Mouse (Mus musculus) right cerebral cortex, adult 2 months (tissue): ENCODE measurements around the gene Mpl.

Source experiments
- DNase-seq, 2 experiments: peaks; one replicate each; pipeline ENCODE4 v3.0.0; 2021 to 2022; ENCODE audit warnings: low spot score in 2 of 2

Mpl gene

DNA sequence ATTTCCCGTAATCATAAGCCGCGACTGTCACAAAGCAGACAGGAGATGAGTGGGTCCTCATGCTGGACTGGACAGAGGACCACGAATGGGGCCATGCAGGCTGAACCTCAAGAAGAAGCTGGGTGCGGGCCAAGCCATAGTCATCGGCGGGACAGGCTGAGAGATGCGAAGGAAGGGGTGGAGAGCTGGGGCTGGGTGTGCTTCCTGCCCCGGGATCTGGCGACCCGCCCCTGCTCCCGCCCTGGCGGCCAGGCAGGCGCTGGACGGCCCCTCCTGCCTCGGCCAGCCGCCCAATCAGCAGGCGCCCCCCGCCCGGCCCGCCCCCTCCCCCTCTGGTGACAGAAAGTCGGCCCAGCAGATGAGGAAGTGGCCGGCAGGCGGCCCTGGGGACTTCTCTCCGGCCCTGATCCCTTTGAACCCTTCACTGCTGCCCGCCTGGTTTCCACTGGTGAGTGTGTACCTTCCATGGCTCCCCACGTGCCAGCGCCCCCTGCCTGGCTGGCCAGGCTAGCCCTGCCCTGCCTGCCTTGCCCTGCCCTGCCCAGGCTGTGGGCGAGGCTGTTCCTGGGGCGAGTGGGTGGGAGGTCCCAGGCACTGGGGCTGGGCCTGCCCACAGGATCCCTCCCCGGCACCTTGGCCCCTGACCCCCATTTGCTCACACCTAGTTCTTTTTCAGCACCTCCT is 29.4 kb downstream of the Mpl start, which contains the start of gene Elovl1:
Elovl1 (plus strand) TSS at position 326 of the 684 bp plus-strand sequence.
- DNase-seq, result peak; percentile 47 to 60

DNA sequence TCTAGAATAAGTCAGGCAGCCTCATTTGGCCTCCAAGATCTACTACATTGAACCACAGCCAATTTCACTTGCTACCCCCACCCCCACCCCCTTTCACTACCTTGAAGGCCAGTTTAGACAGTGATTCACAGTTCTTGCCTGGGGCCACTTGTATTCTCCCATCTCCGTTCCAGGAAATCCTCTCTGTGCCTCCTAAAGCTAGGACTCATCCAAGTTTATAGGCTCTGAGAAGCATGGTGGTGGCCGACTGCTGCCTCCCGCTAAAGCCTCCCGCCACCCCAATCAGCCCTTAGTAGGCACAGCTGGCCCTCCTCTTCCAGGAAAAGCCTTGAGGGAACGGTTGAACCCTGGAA is 29.9 kb downstream of the Mpl start:
- no peak for DNase-seq

DNA sequence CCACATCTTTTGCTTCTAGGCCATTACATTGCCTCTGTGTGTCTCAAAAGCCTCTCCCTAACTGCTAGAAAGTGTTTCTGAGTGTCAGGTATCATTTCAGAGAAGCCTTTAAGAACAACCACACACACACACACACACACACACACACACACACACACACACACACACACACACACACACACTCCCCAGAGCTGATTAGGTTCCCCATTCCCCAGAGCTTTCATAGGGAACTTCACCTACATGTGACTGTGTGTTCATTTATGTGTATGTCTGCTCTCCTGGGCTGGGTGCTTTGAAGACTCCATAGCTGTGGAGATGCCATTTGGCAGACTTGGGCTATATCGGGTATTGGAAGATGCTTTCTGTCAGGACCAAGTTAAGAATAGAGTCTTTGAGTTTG is 31.9 kb downstream of the Mpl start:
- DNase-seq, result no peak

DNA sequence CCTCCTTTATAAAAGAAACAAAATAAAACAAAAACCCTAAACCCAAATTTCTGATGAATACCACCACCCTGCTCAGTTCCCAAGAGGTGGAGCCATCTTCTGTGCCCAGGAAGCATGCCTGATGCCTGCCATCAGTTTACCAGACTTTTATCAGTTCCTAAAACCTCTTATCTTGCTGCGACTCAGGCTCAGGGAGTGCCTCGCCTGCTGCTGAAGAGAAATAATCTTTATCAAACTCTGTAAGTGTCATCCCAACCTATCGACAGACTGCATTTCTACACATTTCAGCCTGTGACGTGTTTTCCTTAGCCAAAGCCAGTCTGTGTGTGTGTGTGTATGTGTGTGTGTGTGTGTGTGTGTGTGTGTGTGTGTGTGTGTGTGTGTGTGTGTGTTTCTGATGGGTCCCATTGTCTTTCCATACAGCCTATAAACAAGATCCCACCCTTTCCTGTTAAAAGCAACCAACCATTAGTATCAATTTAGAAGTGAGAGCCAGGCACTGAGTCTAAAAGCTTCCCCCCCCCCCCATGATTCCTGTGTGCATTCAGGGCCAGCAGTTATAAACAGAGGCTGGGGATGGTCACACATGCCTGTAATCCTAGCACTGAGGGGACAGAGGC is 32.7 kb downstream of the Mpl start:
- DNase-seq, result no peak

GRCm38 (mm10) chr4:118421384-118421783 is 35.9 kb downstream of the Mpl start:
- DNase-seq, result no peak

GRCm38 (mm10) chr4:118417112-118417797 is 40.1 kb downstream of the Mpl start:
- no peak for DNase-seq

DNA sequence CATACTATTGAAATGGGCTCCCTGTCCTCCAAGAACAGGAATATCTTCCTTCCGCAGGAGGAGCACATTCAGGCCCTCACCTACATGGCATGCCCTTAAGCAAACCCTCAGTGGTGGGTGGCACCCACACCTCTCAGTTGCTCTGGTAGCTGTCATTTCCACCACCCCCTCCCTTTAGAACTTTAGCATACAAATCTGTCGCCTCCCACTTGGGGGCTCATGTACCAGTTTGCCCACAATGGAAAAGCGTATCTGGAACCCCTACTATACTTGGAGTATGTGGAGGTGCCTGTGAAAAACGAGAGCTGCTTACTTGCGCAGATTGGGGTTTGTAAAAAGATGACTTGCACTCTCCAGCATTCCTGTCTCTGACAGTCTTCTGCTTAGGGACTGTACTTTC is 41.0 kb downstream of the Mpl start:
- no peak for DNase-seq

- no peak for DNase-seq
These were observed 41.5 kb downstream of the Mpl start for GRCm38 (mm10) chr4:118415779-118416178.

DNA sequence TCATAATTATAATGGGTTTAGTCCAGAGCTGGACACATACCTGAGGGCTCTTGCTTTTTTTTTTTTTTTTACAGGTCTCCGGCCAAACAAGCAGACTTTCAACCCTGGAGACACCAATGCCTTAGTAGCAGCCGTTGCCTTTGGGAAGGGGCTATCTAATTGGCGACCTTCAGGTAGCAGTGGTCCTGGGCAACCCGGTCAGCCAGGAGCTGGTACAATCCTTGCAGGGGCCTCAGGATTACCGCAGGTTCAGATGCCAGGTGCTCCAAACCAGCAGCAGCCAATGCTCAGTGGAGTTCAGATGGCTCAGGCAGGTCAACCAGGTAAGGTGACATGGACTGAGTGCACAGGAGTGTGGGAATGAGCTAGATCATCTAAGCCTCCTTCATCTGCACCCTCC is 43.8 kb downstream of the Mpl start:
- no peak for DNase-seq

- no peak for DNase-seq
These were observed 46.4 kb downstream of the Mpl start for GRCm38 (mm10) chr4:118410871-118411270.

GRCm38 (mm10) chr4:118409142-118409900 is 48.0 kb downstream of the Mpl start, which contains the start of the genes Szt2 and Med8:
Gene Szt2, minus strand, starts transcription at chr4:118409273.
Gene Med8, plus strand, starts transcription at chr4:118409337.
- DNase-seq, result peak; percentile 91 to 92

DNA sequence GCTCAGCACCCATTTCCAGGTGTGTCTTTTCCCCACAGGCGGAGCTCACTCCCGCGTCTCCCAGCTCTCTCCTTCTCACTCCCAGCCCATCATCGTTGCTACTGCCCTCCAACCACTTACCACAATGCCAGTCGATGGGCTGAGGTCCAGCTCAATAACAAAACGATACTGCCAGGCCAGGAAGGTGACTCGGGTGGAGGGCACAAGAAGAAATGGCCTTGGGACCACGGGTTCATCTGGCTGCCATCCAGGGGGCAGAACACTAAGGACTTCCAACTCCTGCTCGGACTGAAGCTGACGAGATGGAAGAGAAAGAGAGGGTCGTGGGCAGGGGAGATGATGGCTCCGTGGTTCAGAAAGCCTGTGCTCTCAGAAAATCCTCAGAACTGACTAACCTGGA is 54.6 kb downstream of the Mpl start:
- no peak for DNase-seq

DNA sequence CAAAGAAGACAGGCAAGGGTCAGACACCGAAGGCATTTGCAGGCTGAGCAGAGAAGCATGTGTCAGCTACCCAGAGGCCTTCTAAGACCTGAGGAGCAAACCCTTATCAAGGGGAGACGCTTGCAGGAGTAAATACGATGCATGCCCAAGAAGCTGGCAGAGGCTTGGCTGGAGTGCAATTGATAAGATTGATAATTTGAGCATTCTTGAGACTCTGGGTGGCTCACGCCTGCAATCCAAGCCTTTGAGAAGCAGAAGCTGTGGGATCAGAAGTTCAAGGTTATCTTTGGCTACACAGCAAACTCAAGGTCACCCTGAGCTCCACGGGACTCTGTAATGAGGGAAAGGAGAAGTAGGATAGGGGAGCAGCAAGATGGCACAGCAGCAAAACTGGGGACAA is 55.4 kb downstream of the Mpl start:
- no peak for DNase-seq

DNA sequence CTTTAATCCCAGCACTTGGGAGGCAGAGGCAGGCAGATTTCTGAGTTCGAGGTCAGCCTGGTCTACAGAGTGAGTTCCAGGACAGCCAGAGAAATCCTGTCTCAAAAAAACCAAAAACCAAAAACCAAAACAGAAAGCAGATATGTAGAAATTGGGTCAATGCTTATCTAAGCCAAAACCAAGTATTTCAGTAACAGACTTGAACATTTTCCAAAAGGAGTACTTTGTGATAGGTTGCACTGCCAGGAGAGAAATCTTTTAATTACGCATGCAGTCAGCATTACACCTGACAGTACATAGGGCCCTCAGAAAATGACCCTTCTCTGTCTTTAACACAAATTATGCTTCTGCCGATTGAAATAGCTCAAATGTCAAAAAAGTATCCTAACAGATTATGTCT is 55.9 kb downstream of the Mpl start:
- no peak for DNase-seq

- DNase-seq, result no peak
These were observed 58.9 kb downstream of the Mpl start for GRCm38 (mm10) chr4:118398400-118398799.

DNA sequence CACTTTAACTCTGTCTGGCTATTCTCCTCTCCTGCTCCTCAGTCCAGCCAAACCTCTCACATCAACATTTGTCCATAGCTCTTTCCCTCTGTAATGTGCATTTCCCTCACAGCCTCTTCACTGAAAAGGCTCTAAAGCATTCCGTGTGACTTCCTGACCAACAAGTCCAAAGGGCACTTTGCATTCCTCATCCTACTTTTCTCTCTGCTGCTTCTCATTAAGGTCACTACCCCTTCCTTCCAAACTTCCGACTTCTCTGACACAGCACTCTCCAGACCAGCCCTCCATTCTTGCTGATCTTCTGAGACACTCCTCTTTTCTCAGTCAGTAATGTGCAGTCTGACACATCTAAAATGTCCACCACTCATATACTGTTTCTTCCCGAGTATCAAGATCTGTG is 60.9 kb downstream of the Mpl start:
- no peak for DNase-seq

GRCm38 (mm10) chr4:118395289-118395688 is 62.0 kb downstream of the Mpl start:
- DNase-seq, result no peak

- no peak for DNase-seq
These were observed 62.8 kb downstream of the Mpl start for GRCm38 (mm10) chr4:118394505-118394904.
